Mouse (Mus musculus) cerebellum, adult 9-11 months (tissue): ENCODE results near the gene Foxf1.

Source experiments
- DNase-seq: peaks from one replicate; pipeline ENCODE4 v3.0.0; 2022

The Foxf1 gene

GRCm38 (mm10) chr8:121082218-121083092, 1.7 kb upstream of the Foxf1 start:
- DNase-seq: no peak

- no peak for DNase-seq
Measured at GRCm38 (mm10) chr8:121083093-121083935, 872 bp upstream of the Foxf1 start.

GRCm38 (mm10) chr8:121083936-121084209, 313 bp upstream of the Foxf1 start:
- DNase-seq: no peak

- DNase-seq: no peak
Measured at GRCm38 (mm10) chr8:121085011-121085410, 825 bp downstream of the Foxf1 start.

GRCm38 (mm10) chr8:121085561-121085960, 1.4 kb downstream of the Foxf1 start:
- no peak for DNase-seq

GRCm38 (mm10) chr8:121086004-121086900, 2.1 kb downstream of the Foxf1 start:
- no peak for DNase-seq

GRCm38 (mm10) chr8:121088281-121088680, 4.1 kb downstream of the Foxf1 start:
- DNase-seq: no peak

GRCm38 (mm10) chr8:121088871-121089630, 4.9 kb downstream of the Foxf1 start:
- no peak for DNase-seq

GRCm38 (mm10) chr8:121089631-121090380, 5.6 kb downstream of the Foxf1 start:
- DNase-seq: no peak

GRCm38 (mm10) chr8:121090716-121091115, 6.5 kb downstream of the Foxf1 start:
- no peak for DNase-seq

- DNase-seq: no peak
Measured at GRCm38 (mm10) chr8:121092141-121092540, 8.0 kb downstream of the Foxf1 start.

GRCm38 (mm10) chr8:121092627-121093026, 8.4 kb downstream of the Foxf1 start:
- DNase-seq: peak; percentile 53

GRCm38 (mm10) chr8:121093496-121093895, 9.3 kb downstream of the Foxf1 start:
- no peak for DNase-seq

- peak; percentile 59 for DNase-seq
Measured at GRCm38 (mm10) chr8:121104049-121104818, 20.0 kb downstream of the Foxf1 start.

- peak; percentile 99 for DNase-seq
Measured at GRCm38 (mm10) chr8:121107668-121108656, 23.8 kb downstream of the Foxf1 start, which contains the start of gene Mthfsd. Mthfsd (minus strand) TSS chr8:121108392.

- no peak for DNase-seq
Measured at GRCm38 (mm10) chr8:121108657-121109056, 24.5 kb downstream of the Foxf1 start.

GRCm38 (mm10) chr8:121111145-121111907, 27.1 kb downstream of the Foxf1 start:
- DNase-seq: no peak

GRCm38 (mm10) chr8:121113261-121113660, 29.1 kb downstream of the Foxf1 start:
- DNase-seq: peak; percentile 93
